8 mouse cellular contexts compared by ENCODE assay signal in genomic region chr1:151705723-151706396, GRCm38 (mm10). TPM values are rescaled to one million over a fixed set of nuclear protein-coding genes. Genes with fewer than 3 reads are reported as not detected.
DNase-seq lines count a peak whose midpoint lies in the region; ATAC-seq lines count a peak whose summit lies in the region.

No protein-coding gene starts in this region.

- WGBS in intestine, embryonic 14.5 days, result 28% methylated on average over 11 of the region's 11 CpGs
- WGBS in midbrain, embryonic 10.5 days, result 43% methylated on average over 11 of the region's 11 CpGs

- peak; percentile 84 for DNase-seq in urinary bladder, postnatal 14 days (ENCODE audit: low spot score)
- DNase-seq in urinary bladder, adult 2 months (ENCODE audit: low spot score), result no peak
- peak; percentile 79 for DNase-seq in embryo, embryonic 11.5 days (ENCODE audit: low read depth, low spot score)
- DNase-seq in gastrocnemius, postnatal 36 days, result peak; percentile 47 to 70
- DNase-seq in intestine, embryonic 14.5 days (ENCODE audit: low spot score), result peak; percentile 89
- DNase-seq in left cerebral cortex, postnatal 10 days (ENCODE audit: extremely low spot score in 1 of 2, low spot score in 2 of 2), result peak; percentile 70 to 85
- peak; percentile 77 for DNase-seq in midbrain, embryonic 10.5 days (ENCODE audit: low spot score)
- DNase-seq in right cerebral cortex, postnatal 4 days, result peak; percentile 75

- no peaks in the 10 kb centered on the region for H3K36me3 ChIP-seq in intestine, embryonic 14.5 days (ENCODE audit: control insufficient read depth, insufficient read depth, low read length)
- H3K36me3 ChIP-seq in midbrain, embryonic 10.5 days, result no peaks in the 10 kb centered on the region

- 0 out of 2 replicates have a peak, but pooled peaks cover 5% of the 10 kb centered on the region for H3K27me3 ChIP-seq in intestine, embryonic 14.5 days (replicated peaks; ENCODE audit: control insufficient read depth, insufficient read depth, low read length)
- no peaks in the 10 kb centered on the region for H3K27me3 ChIP-seq in midbrain, embryonic 10.5 days (ENCODE audit: low read depth, poor library complexity, severe bottlenecking)

- no peaks in the 10 kb centered on the region for H3K9me3 ChIP-seq in intestine, embryonic 14.5 days (ENCODE audit: control insufficient read depth, low read length)
- no peaks in the 10 kb centered on the region for H3K9me3 ChIP-seq in midbrain, embryonic 10.5 days (replicated peaks)

- H3K4me1 ChIP-seq in intestine, embryonic 14.5 days (replicated peaks; ENCODE audit: control insufficient read depth, insufficient read depth, low read length), result peaks cover 9% of the 10 kb centered on the region
- H3K4me1 ChIP-seq in midbrain, embryonic 10.5 days, result 0 out of 2 replicates have a peak, but pooled peaks cover 4% of the 10 kb centered on the region

- no peak overlapping the region for H3K27ac ChIP-seq in intestine, embryonic 14.5 days (ENCODE audit: low read depth)
- H3K27ac ChIP-seq in midbrain, embryonic 10.5 days (replicated peaks), result no peak overlapping the region

- intact Hi-C loops in gastrocnemius, postnatal 36 days (cut with DNase I), result loop anchor here (1.0 to 5.0 kb wide), 3 partner anchors 64 to 204 kb away; partner anchors contain the start of gene Rnf2
- intact Hi-C loops in left cerebral cortex, postnatal 10 days (cut with DNase I), result loop anchor here (2.0 kb wide), 2 partner anchors 141 to 217 kb away; no protein-coding TSS in a partner anchor

- H3K4me2 ChIP-seq in intestine, embryonic 14.5 days (ENCODE audit: low read length), result no peak overlapping the region

- no peak overlapping the region for H3K4me3 ChIP-seq in intestine, embryonic 14.5 days (ENCODE audit: low read depth, low read length)
- no peak overlapping the region for H3K4me3 ChIP-seq in midbrain, embryonic 10.5 days

- peak; percentile 70 for ATAC-seq in intestine, embryonic 14.5 days (replicated peaks; ENCODE audit: low FRiP score, low TSS enrichment, low read depth)

- no peak overlapping the region for H3K9ac ChIP-seq in intestine, embryonic 14.5 days (ENCODE audit: low read length)

RNA-seq across cellular contexts. Expression of gene Edem3, which starts 49.3 kb away (rescaled TPM):
- polyA plus RNA-seq in urinary bladder, adult 2 months (2012; rRNA removed), result 12.3 and 12.8 TPM in 2 replicates
- 10 to 100 TPM; 17.8 to 21.3 TPM for total RNA-seq in gastrocnemius, postnatal 36 days (2021)
- polyA plus RNA-seq in intestine, embryonic 14.5 days (2014; fragmentation: Nextera tagmentation; extraction: Ambion mirVana), result 17.1 and 19.0 TPM in 2 replicates
- total RNA-seq in left cerebral cortex, postnatal 10 days (2021), result 10 to 100 TPM; 41.7 to 43.1 TPM
- polyA plus RNA-seq in midbrain, embryonic 10.5 days (2016; fragmentation: Nextera tagmentation; extraction: Ambion mirVana), result 14.1 and 18.3 TPM in 2 replicates
